13 mouse cellular contexts compared by ENCODE assay signal in the genomic region with DNA sequence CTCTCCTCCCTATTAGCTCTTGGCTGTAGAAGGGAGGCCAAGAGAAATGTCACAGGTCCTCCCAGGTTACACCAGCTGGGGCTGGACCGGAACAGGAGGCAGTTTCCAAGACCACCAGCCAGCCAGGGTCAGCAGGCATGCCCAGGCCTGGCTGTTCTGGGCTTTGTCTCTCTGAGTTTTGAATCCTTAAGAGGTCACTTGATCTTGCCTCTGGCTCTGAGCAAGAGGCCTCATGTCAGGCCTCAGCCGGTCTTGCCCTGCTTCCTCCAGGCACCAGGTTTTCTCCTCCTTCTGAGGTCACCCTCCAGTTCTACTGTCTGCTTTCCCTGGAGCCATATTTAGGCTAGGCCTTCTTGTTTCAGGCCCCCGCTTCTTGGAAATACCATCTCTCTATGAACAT. TPM values are rescaled to one million over a fixed set of nuclear protein-coding genes. Genes with fewer than 3 reads are reported as not detected.
DNase-seq lines count a peak whose midpoint lies in the region; ATAC-seq and TF ChIP-seq lines count a peak whose summit lies in the region.
"Had no signal": no experiment of that assay in that cellular context is flagged by ENCODE, and none has a peak within 500 bp of the region (broad histone marks: within the 10 kb centered on the region; RNA-seq: fewer than 3 reads in every experiment).

No protein-coding gene starts in this region.

- DNase-seq in heart, adult 8-10 months (ENCODE audit: low spot score): no peak
- no peak for DNase-seq in left cerebral cortex, adult 2 months (ENCODE audit: extremely low spot score in 1 of 2, low spot score in 2 of 2)
- DNase-seq in left cerebral cortex, adult 9 months (ENCODE audit: low spot score in 2 of 2): no peak
- peak; percentile 62 for DNase-seq in brain, adult 2 months (ENCODE audit: low read depth, low spot score)
- peak; percentile 83 for DNase-seq in skeletal muscle tissue, adult 2 months (ENCODE audit: low read depth, low spot score)
- DNase-seq in thymus, adult 18-20 months: no peak
- DNase-seq in lung, postnatal 25 days (ENCODE audit: low spot score): no peak
- DNase-seq: left cerebral cortex, postnatal 4 days; lung, adult 18-20 months; right cerebral cortex, adult 18-20 months had no signal

- TF ChIP-seq CTCF in left cerebral cortex, adult 2 months (IDR thresholded peaks at IDR 0.05): no peak

- no peak for ATAC-seq in heart, embryonic 11.5 days (replicated peaks; ENCODE audit: insufficient number of reproducible peaks, low FRiP score, low TSS enrichment)
- ATAC-seq: forebrain, embryonic 16.5 days had no signal

- peaks cover 42% of the 10 kb centered on the region for H3K4me1 ChIP-seq in heart, embryonic 11.5 days (ENCODE audit: control insufficient read depth, insufficient read depth, low read length)

- 0 out of 2 replicates have a peak overlapping the region, but pooled peaks have one; percentile 34 for H3K9ac ChIP-seq in heart, embryonic 11.5 days (ENCODE audit: low read depth, low read length)

- 55% methylated on average over 3 of the region's 3 CpGs for WGBS in heart, embryonic 11.5 days (ENCODE audit: insufficient replicate concordance)

- peak overlapping the region; percentile 74 for H3K27ac ChIP-seq in heart, embryonic 11.5 days (ENCODE audit: low read depth, low read length)
- peak overlapping the region; percentile 79 for H3K27ac ChIP-seq in left cerebral cortex, adult 2 months

- no peak overlapping the region for H3K4me3 ChIP-seq in heart, embryonic 11.5 days (ENCODE audit: low read depth, low read length)
- H3K4me3 ChIP-seq in left cerebral cortex, adult 2 months: no peak overlapping the region
- H3K4me3 ChIP-seq: megakaryocyte, embryonic 14.5 days had no signal

- no peaks in the 10 kb centered on the region for H3K9me3 ChIP-seq in heart, embryonic 11.5 days (replicated peaks; ENCODE audit: control insufficient read depth, low read length)
- H3K9me3 ChIP-seq: megakaryocyte, embryonic 14.5 days had no signal

- H3K36me3 ChIP-seq in heart, embryonic 11.5 days (ENCODE audit: control insufficient read depth, insufficient read depth, low read length): peaks cover 29% of the 10 kb centered on the region

- intact Hi-C loops in left cerebral cortex, adult 2 months (cut with DNase I): loop anchor here (10.0 kb wide), 1 partner anchor 224 kb away; no protein-coding TSS in a partner anchor

- no peaks in the 10 kb centered on the region for H3K27me3 ChIP-seq in heart, embryonic 11.5 days (ENCODE audit: control insufficient read depth, insufficient read depth, low read length)
- H3K27me3 ChIP-seq: megakaryocyte, embryonic 14.5 days had no signal

- H3K4me2 ChIP-seq in heart, embryonic 11.5 days: no peak overlapping the region

RNA-seq across cellular contexts. Expression of a gene that starts 59.3 kb away (rescaled TPM):
- polyA plus RNA-seq in heart, embryonic 11.5 days (2014; fragmentation: Nextera tagmentation; extraction: Ambion mirVana): 7.0 and 9.1 TPM in 2 replicates
- 10 to 100 TPM; 37.5 to 52.5 (median 45.0) TPM for total RNA-seq in heart, adult 8-10 months (2022)
- 100 to 1,000 TPM; 108 to 132 TPM for total RNA-seq in left cerebral cortex, adult 2 months (2021)

RNA-seq across cellular contexts. Expression of a gene that starts 59.9 kb away (rescaled TPM):
- polyA plus RNA-seq in heart, embryonic 11.5 days (2014; fragmentation: Nextera tagmentation; extraction: Ambion mirVana): 37.3 and 55.8 TPM in 2 replicates
- 10 to 100 TPM; 64.1 to 87.2 (median 71.5) TPM for total RNA-seq in heart, adult 8-10 months (2022)
- total RNA-seq in left cerebral cortex, adult 2 months (2021): 10 to 100 TPM; 25.7 to 34.3 TPM

Comparison
In these comparisons a context has a peak if more than half of its experiments do, and no peak if none do; other contexts are left out.
1. DNase-seq: peak in brain, adult 2 months (single experiment) and skeletal muscle tissue, adult 2 months (single experiment); none in heart, adult 8-10 months (single experiment), left cerebral cortex, adult 2 months (0 of 2), left cerebral cortex, adult 9 months (0 of 2), thymus, adult 18-20 months (0 of 2) and lung, postnatal 25 days (single experiment).